Mouse (Mus musculus): Measurements from ENCODE around the gene Helz2. TPM values are rescaled to one million over a fixed set of nuclear protein-coding genes. Genes with fewer than 3 reads are reported as not detected.
"Not testable (repeated sequence)": the region's sequence is repeated elsewhere in the genome, so short reads cannot be mapped to it uniquely, and the experiment has no call there.

Helz2 gene
- polyA plus RNA-seq, 1 experiment from 2014 or later: 2.0 TPM

DNA sequence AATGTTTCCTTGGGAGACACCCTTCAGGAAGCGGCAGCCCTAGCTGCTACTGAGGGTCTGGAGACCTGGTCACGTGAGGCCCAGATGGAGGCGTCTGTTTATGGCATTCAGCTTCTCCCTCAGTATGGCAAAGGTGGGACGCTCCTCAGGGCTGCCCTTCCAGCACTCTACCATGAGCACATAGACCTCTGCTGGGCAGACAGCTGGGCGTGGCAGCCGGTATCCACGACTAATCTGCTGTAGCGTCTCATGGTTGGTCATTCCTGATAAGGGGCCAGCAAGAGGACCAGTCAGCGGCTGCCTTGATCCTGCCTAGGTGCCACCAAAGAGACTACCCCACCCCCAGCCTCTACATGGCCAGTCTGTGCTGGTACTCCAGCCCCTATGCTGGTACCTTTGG is 35.7 kb downstream of the Helz2 start:
- Histone ChIP-seq H3K4me1 (ENCODE audit: insufficient read depth, low read length) (no peaks in the 10 kb centered on the region), H3K27me3 (ENCODE audit: insufficient read depth, low read length) (0 out of 2 replicates have a peak, but pooled peaks cover 3% of the 10 kb centered on the region), H3K4me2 (replicated peaks; ENCODE audit: low read depth, low read length) (no peak overlapping the region), H3K36me3 (ENCODE audit: insufficient read depth, low read length) (no peaks in the 10 kb centered on the region), H3K9me3 (ENCODE audit: low read length) (no peaks in the 10 kb centered on the region), H3K9ac (replicated peaks; ENCODE audit: low read length) (no peak overlapping the region), H3K4me3 (ENCODE audit: low read length) (no peak overlapping the region), H3K27ac (ENCODE audit: low read length) (no peak overlapping the region)
- 76% methylated on average over 9 of the region's 9 CpGs for WGBS
- no peak for ATAC-seq (ENCODE audit: low FRiP score, low TSS enrichment)

DNA sequence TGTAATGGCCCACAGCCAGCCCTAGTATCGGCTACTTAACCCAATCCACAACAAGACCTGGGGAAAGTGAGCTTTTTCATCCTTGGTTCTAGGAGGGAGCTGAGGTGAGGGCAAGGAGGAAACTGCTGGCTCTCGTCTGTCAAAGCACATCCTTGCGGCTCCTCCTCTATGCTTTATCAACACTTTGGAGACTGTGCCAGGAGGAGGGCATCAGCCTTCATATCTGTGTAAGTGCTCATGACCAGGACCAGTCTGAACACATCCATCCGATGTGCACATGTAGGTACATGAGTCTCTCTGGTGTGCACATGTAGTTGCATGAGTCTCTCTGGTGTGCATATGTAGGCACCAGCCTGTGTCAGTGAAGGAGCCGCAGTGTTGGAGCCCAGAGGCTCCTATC is 36.1 kb downstream of the Helz2 start:
- no peak overlapping the region for H3K4me3 ChIP-seq (ENCODE audit: low read length)
- no peak overlapping the region for H3K4me2 ChIP-seq (replicated peaks; ENCODE audit: low read depth, low read length)
- H3K4me1 ChIP-seq (ENCODE audit: insufficient read depth, low read length): no peaks in the 10 kb centered on the region
- no peak overlapping the region for H3K27ac ChIP-seq (ENCODE audit: low read length)
- WGBS: 79% methylated on average over 5 of the region's 5 CpGs
- H3K36me3 ChIP-seq (ENCODE audit: insufficient read depth, low read length): no peaks in the 10 kb centered on the region
- no peaks in the 10 kb centered on the region for H3K9me3 ChIP-seq (ENCODE audit: low read length)
- H3K9ac ChIP-seq (replicated peaks; ENCODE audit: low read length): no peak overlapping the region
- H3K27me3 ChIP-seq (ENCODE audit: insufficient read depth, low read length): no peaks in the 10 kb centered on the region
- ATAC-seq (ENCODE audit: low FRiP score, low TSS enrichment): no peak

DNA sequence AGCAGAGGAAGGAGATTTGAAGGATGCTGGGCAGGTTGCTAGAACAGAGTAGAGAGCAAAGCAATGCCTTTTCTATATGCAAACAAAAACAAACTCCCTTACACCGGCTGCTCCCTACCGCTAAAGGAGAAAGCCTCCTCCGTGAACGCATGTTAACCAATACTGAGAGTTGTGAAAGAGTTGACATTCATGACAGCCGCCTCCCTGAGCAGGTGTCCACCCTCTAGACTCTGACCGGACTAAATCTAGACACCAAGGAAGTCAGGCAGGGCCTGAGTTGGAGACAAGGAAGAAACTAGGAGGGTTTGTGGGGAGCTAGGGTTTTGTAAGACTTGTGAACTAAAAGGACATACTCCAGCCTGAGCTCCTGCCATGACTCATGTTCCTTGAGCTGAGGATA is 38.9 kb downstream of the Helz2 start:
- Histone ChIP-seq H3K27me3 (ENCODE audit: insufficient read depth, low read length) (no peaks in the 10 kb centered on the region), H3K4me1 (ENCODE audit: insufficient read depth, low read length) (no peaks in the 10 kb centered on the region), H3K36me3 (ENCODE audit: insufficient read depth, low read length) (no peaks in the 10 kb centered on the region), H3K27ac (ENCODE audit: low read length) (no peak overlapping the region), H3K9me3 (ENCODE audit: low read length) (no peaks in the 10 kb centered on the region), H3K4me2 (replicated peaks; ENCODE audit: low read depth, low read length) (no peak overlapping the region), H3K9ac (replicated peaks; ENCODE audit: low read length) (no peak overlapping the region), H3K4me3 (ENCODE audit: low read length) (no peak overlapping the region)
- ATAC-seq (ENCODE audit: low FRiP score, low TSS enrichment): no peak
- WGBS: 63% methylated on average over 6 of the region's 6 CpGs

DNA sequence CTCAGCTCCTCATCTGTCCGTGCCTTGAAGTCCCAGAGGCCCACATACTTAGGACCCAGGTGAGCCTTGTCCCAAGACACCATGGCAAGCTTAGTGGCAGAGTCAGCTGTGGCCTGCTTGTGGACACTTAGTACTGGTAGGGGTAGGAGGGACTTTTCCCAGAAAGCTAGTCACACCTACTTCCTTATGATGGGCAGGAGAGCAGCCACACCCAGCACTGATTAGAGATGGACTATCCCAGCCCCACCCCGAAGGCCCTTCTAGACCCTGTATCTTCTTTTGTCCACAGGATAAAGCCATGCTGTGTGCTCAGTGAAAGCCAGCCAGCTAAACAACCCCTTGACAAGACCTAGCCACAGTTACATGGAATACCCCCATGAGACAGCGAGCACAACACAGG is 39.4 kb downstream of the Helz2 start, which contains the start of gene Ptk6:
TSS of gene Ptk6 (minus strand) at position 368 of the 400 bp plus-strand sequence.
- H3K4me1 ChIP-seq (ENCODE audit: insufficient read depth, low read length): no peaks in the 10 kb centered on the region
- no peaks in the 10 kb centered on the region for H3K27me3 ChIP-seq (ENCODE audit: insufficient read depth, low read length)
- no peaks in the 10 kb centered on the region for H3K36me3 ChIP-seq (ENCODE audit: insufficient read depth, low read length)
- no peaks in the 10 kb centered on the region for H3K9me3 ChIP-seq (ENCODE audit: low read length)
- H3K4me3 ChIP-seq (ENCODE audit: low read length): no peak within 1 kb of the TSS
- no peak for ATAC-seq (ENCODE audit: low FRiP score, low TSS enrichment)
- H3K27ac ChIP-seq (ENCODE audit: low read length): no peak within 1 kb of the TSS
- H3K4me2 ChIP-seq (replicated peaks; ENCODE audit: low read depth, low read length): no peak within 1 kb of the TSS
- WGBS: 88% methylated on average over 3 of the region's 3 CpGs
- no peak within 1 kb of the TSS for H3K9ac ChIP-seq (replicated peaks; ENCODE audit: low read length)

DNA sequence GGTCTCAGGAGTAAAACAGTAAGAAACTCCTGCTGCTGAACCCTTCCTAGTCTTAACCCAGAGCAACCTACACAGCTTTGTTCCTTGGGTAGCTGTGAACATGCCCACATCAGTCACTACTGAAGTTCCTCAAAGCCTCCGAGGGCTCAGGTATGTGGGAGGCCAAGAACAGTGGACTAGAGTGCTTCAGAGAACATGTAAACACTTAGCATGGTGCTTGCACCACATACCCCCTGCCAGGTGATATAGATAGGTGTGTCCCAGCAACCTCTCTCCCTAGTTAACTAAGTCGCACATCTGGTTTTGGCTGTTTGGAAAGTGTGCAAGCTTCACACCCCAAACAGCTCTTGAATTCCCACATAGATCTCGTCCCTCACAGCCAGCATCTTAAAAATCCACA is 40.2 kb downstream of the Helz2 start:
- Histone ChIP-seq H3K9ac (replicated peaks; ENCODE audit: low read length) (no peak overlapping the region), H3K27me3 (ENCODE audit: insufficient read depth, low read length) (no peaks in the 10 kb centered on the region), H3K9me3 (ENCODE audit: low read length) (no peaks in the 10 kb centered on the region), H3K4me3 (ENCODE audit: low read length) (no peak overlapping the region), H3K27ac (ENCODE audit: low read length) (no peak overlapping the region), H3K36me3 (ENCODE audit: insufficient read depth, low read length) (no peaks in the 10 kb centered on the region), H3K4me1 (ENCODE audit: insufficient read depth, low read length) (no peaks in the 10 kb centered on the region), H3K4me2 (replicated peaks; ENCODE audit: low read depth, low read length) (no peak overlapping the region)
- WGBS: 64% methylated on average over 3 of the region's 3 CpGs
- no peak for ATAC-seq (ENCODE audit: low FRiP score, low TSS enrichment)

DNA sequence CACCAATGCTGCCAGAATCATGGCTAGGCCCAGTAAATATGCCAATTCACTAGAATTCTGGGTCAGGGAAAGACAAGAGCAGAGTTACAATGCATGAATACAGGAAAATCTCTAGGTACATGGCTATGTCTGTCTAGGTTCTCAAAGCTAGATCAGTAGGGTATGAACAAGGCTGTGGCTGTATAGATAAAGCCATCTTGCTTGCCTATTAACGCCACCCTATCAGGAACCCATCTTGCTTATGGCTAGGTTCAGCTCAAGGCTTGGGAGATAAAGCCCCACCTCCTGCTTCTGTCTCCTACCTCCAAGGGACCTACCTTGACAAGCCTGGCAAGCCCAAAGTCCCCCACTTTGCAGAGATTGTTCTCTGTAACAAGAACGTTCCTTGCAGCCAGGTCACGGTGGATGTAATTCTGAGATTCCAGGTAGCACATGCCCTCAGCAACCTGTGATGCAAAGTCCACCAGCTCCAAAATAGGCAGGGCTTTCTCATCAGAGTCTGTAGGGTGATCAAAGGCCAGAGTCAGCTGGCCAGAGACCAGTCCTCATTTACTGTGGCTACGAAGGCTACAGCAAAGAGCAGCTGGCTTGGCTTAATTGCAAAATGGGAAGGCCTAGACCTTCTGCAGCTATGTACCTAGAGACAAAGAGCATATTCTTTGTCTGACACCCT is 45.1 kb downstream of the Helz2 start:
- 95% methylated on average over 4 of the region's 4 CpGs for WGBS
- Histone ChIP-seq H3K36me3 (ENCODE audit: insufficient read depth, low read length) (no peaks in the 10 kb centered on the region), H3K4me2 (replicated peaks; ENCODE audit: low read depth, low read length) (no peak overlapping the region), H3K4me3 (ENCODE audit: low read length) (no peak overlapping the region), H3K9me3 (ENCODE audit: low read length) (no peaks in the 10 kb centered on the region), H3K27ac (ENCODE audit: low read length) (no peak overlapping the region), H3K9ac (replicated peaks; ENCODE audit: low read length) (no peak overlapping the region), H3K27me3 (ENCODE audit: insufficient read depth, low read length) (no peaks in the 10 kb centered on the region), H3K4me1 (ENCODE audit: insufficient read depth, low read length) (no peaks in the 10 kb centered on the region)
- ATAC-seq (ENCODE audit: low FRiP score, low TSS enrichment): no peak

DNA sequence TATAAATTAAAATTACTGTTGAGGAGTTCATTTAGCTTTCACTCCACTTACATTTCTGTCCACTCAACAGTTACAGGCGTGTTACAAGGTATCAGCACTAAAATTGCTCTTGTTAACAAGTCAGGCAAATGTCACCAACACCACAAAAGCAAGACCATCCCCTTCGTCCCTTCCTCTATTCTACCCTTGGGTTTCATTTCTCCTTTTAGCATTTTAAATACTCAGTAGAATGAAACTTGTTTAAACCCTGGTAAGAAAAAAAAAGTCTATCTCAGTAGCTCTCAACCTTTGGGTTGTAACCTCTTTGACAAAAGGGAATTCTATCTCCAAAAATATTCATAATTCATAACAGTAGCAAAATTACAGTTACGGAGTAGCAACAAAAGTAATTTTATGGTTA is 48.8 kb downstream of the Helz2 start:
- Histone ChIP-seq H3K36me3 (ENCODE audit: insufficient read depth, low read length) (peaks cover 6% of the 10 kb centered on the region; the same call in 1 of the 2 replicates), H3K4me1 (ENCODE audit: insufficient read depth, low read length) (peaks cover 7% of the 10 kb centered on the region), H3K4me3 (ENCODE audit: low read length) (no peak overlapping the region), H3K27me3 (ENCODE audit: insufficient read depth, low read length) (no peaks in the 10 kb centered on the region), H3K4me2 (replicated peaks; ENCODE audit: low read depth, low read length) (no peak overlapping the region), H3K9me3 (ENCODE audit: low read length) (no peaks in the 10 kb centered on the region), H3K27ac (ENCODE audit: low read length) (no peak overlapping the region), H3K9ac (replicated peaks; ENCODE audit: low read length) (no peak overlapping the region)
- 81% methylated on average over 3 of the region's 3 CpGs for whole genome bisulfite sequencing
- ATAC-seq (ENCODE audit: low FRiP score, low TSS enrichment): no peak

DNA sequence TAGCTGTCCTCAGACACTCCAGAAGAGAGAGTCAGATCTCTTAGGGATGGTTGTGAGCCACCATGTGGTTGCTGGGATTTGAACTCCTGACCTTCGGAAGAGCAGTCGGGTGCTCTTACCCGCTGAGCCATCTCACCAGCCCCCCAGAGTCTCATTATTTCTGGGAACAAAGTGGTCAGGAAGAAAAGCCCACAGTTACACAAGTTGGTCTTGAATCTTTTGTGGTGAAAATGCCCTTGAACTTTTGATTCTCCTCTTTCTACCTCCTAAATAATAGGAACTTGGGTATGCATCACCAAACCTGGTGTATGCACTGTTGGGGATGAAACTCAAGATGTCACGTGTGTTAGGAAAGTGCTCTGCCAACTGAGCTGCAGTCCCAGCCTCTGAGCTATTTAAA is 49.9 kb downstream of the Helz2 start:
- Histone ChIP-seq H3K4me3 (ENCODE audit: low read length) (no peak overlapping the region), H3K27me3 (ENCODE audit: insufficient read depth, low read length) (no peaks in the 10 kb centered on the region), H3K4me2 (replicated peaks; ENCODE audit: low read depth, low read length) (no peak overlapping the region), H3K27ac (ENCODE audit: low read length) (no peak overlapping the region), H3K4me1 (ENCODE audit: insufficient read depth, low read length) (peaks cover 7% of the 10 kb centered on the region), H3K9ac (replicated peaks; ENCODE audit: low read length) (no peak overlapping the region), H3K9me3 (ENCODE audit: low read length) (no peaks in the 10 kb centered on the region), H3K36me3 (ENCODE audit: insufficient read depth, low read length) (peaks cover 6% of the 10 kb centered on the region; the same call in 1 of the 2 replicates)
- ATAC-seq (ENCODE audit: low FRiP score, low TSS enrichment): no peak
- 70% methylated on average over 4 of the region's 4 CpGs for WGBS

DNA sequence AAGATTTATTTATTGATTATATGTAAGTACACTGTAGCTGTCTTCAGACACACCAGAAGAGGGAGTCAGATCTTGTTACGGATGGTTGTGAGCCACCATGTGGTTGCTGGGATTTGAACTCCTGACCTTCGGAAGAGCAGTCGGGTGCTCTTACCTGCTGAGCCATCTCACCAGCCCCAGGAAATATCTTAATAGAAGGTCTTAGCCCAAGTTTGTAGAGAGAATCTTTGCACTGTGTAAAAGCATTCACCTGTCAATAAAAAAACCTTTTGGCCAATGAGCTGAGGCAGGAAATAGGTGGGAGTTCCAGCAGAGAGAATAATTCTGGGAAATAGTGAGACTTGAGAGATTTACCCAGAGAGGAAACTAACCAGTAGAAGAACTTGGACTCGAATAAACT is 50.4 kb downstream of the Helz2 start:
- H3K4me1 ChIP-seq (ENCODE audit: insufficient read depth, low read length); H3K9ac ChIP-seq (replicated peaks; ENCODE audit: low read length); H3K4me3 ChIP-seq (ENCODE audit: low read length); H3K4me2 ChIP-seq (replicated peaks; ENCODE audit: low read depth, low read length); H3K9me3 ChIP-seq (ENCODE audit: low read length); H3K36me3 ChIP-seq (ENCODE audit: insufficient read depth, low read length); ATAC-seq (ENCODE audit: low FRiP score, low TSS enrichment); H3K27ac ChIP-seq (ENCODE audit: low read length); H3K27me3 ChIP-seq (ENCODE audit: insufficient read depth, low read length): not testable (repeated sequence)
- WGBS: 74% methylated on average over 3 of the region's 4 CpGs

DNA sequence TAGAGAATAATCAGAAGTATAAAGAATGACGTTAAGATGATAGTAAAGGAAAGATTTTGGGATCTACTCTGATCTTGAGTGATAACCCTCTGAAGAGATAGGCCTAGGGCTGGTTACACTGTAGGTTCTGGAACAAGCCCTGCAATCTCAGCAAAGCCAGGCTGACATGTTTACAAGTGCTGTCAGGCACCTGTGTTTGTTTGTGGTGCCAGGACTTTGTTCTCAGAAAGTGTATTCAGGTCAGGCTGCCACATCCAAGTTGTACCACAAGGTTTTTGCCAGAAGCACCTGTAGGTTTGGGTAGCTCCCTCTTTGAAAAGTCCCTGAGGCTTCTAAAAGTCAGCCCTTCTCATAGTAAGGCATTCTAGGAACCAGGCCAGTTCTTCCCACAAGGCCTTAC is 52.5 kb downstream of the Helz2 start:
- no peak overlapping the region for H3K4me3 ChIP-seq (ENCODE audit: low read length)
- H3K9me3 ChIP-seq (ENCODE audit: low read length): no peaks in the 10 kb centered on the region
- H3K4me2 ChIP-seq (replicated peaks; ENCODE audit: low read depth, low read length): no peak overlapping the region
- H3K27ac ChIP-seq (ENCODE audit: low read length): no peak overlapping the region
- H3K9ac ChIP-seq (replicated peaks; ENCODE audit: low read length): no peak overlapping the region
- peaks cover 7% of the 10 kb centered on the region for H3K4me1 ChIP-seq (ENCODE audit: insufficient read depth, low read length)
- H3K27me3 ChIP-seq (ENCODE audit: insufficient read depth, low read length): no peaks in the 10 kb centered on the region
- WGBS: 84% methylated on average over 1 of the region's 1 CpGs
- no peak for ATAC-seq (ENCODE audit: low FRiP score, low TSS enrichment)
- peaks cover 6% of the 10 kb centered on the region; the same call in 1 of the 2 replicates for H3K36me3 ChIP-seq (ENCODE audit: insufficient read depth, low read length)
